Mouse (Mus musculus) myocyte (in vitro differentiated cells): ENCODE data around the gene Rps27. TPM values are rescaled to one million over a fixed set of nuclear protein-coding genes. Genes with fewer than 3 reads are reported as not detected.

Experiments
- H3K27me3 ChIP-seq: one replicate; pipeline ENCODE4 v1.6.1; 2011; ENCODE audit not compliant: control insufficient read depth, insufficient read depth, insufficient read length
- H3K36me3 ChIP-seq: one replicate; pipeline ENCODE4 v1.6.1; 2011; ENCODE audit not compliant: control insufficient read depth, insufficient read depth
- H3K4me2 ChIP-seq: one replicate; pipeline ENCODE4 v1.6.1; 2011; ENCODE audit warnings: low read depth, control low read depth
- H3K4me3 ChIP-seq: one replicate; pipeline ENCODE4 v1.5.1; 2011; ENCODE audit warnings: mild to moderate bottlenecking, control low read depth, moderate library complexity
- H3K79me2 ChIP-seq: one replicate; pipeline ENCODE4 v1.6.1; 2011; ENCODE audit not compliant: control insufficient read depth, insufficient read depth
- H3ac ChIP-seq: one replicate; pipeline ENCODE4 v1.6.1; 2011; ENCODE audit not compliant: control insufficient read depth, insufficient read length
- CEBPB ChIP-seq: IDR thresholded peaks from 2 replicates; pipeline ENCODE4 v1.6.1; 2011; ENCODE audit warnings: mild to moderate bottlenecking, moderate library complexity; ENCODE audit not compliant: poor library complexity, insufficient read depth, severe bottlenecking
- E2F4 ChIP-seq: IDR thresholded peaks from one replicate; pipeline ENCODE4 v1.6.1; 2011; ENCODE audit warnings: mild to moderate bottlenecking, control low read depth, moderate library complexity; ENCODE audit not compliant: insufficient read depth
- MAX ChIP-seq: IDR thresholded peaks from one replicate; pipeline ENCODE4 v1.6.1; 2011; ENCODE audit warnings: low read depth, mild to moderate bottlenecking, control low read depth
- MYOD1 ChIP-seq, 3 experiments: IDR thresholded peaks; one replicate each; pipeline ENCODE4 v1.6.1; 2011; ENCODE audit warnings: control low read depth in 2 of 3, low read depth in 2 of 3, mild to moderate bottlenecking in 2 of 3, moderate library complexity in 1 of 3; ENCODE audit not compliant: insufficient read length in 2 of 3, control insufficient read depth in 1 of 3
- MYOG ChIP-seq, 3 experiments: IDR thresholded peaks; one replicate each; pipeline ENCODE4 v1.6.1; 2011; ENCODE audit warnings: control low read depth in 2 of 3, low read depth in 2 of 3, mild to moderate bottlenecking in 2 of 3; ENCODE audit not compliant: insufficient read length in 2 of 3, control insufficient read depth in 1 of 3, insufficient read depth in 1 of 3
- POLR2A ChIP-seq: IDR thresholded peaks from one replicate; pipeline ENCODE4 v1.6.1; 2011; ENCODE audit warnings: low read depth, mild to moderate bottlenecking, control low read depth, moderate library complexity; ENCODE audit not compliant: insufficient read length
- POLR2AphosphoS2 ChIP-seq: IDR thresholded peaks from one replicate; pipeline ENCODE4 v1.6.1; 2011; ENCODE audit warnings: low read depth, control low read depth; ENCODE audit not compliant: insufficient read length
- REST ChIP-seq: IDR thresholded peaks from one replicate; pipeline ENCODE4 v1.6.1; 2011; ENCODE audit warnings: mild to moderate bottlenecking, control low read depth, moderate library complexity; ENCODE audit not compliant: insufficient read depth, insufficient read length
- SRF ChIP-seq: IDR thresholded peaks from one replicate; pipeline ENCODE4 v1.6.1; 2011; ENCODE audit warnings: low read depth; ENCODE audit not compliant: control insufficient read depth, insufficient read length
- TCF12 ChIP-seq: IDR thresholded peaks from one replicate; pipeline ENCODE4 v1.6.1; 2011; ENCODE audit warnings: mild to moderate bottlenecking, control low read depth; ENCODE audit not compliant: poor library complexity, insufficient read depth, severe bottlenecking
- TCF3 ChIP-seq: IDR thresholded peaks from one replicate; pipeline ENCODE4 v1.6.1; 2011; ENCODE audit warnings: low read depth, control low read depth; ENCODE audit not compliant: insufficient read length
- USF1 ChIP-seq: IDR thresholded peaks from one replicate; pipeline ENCODE4 v1.6.1; 2011; ENCODE audit warnings: low read depth, mild to moderate bottlenecking, control low read depth, moderate library complexity
- polyA plus RNA-seq: library from polyadenylated mRNA; unstranded; fragments of >200 nt; fragmentation: generic; extraction: Trizol; gene quantifications from one replicate; pipeline ENCODE4 v1.2.1, GENCODE M21; 2012; ENCODE audit warnings: missing spikeins

The Rps27 gene
- polyA plus RNA-seq, 1 experiment: 3,699 TPM

- no peaks in the 10 kb centered on the region for H3K79me2 ChIP-seq
- TF ChIP-seq USF1 (no peak), POLR2A (no peak), TCF3 (no peak), POLR2AphosphoS2 (no peak), MAX (no peak), MYOD1 (IDR thresholded peaks at IDR 0.05; ENCODE audit: control insufficient read depth in 1 of 3, insufficient read length in 2 of 3, low read depth in 2 of 3) (no peak)
- H3K4me3 ChIP-seq: peak overlapping the region; percentile 28
- H3K4me2 ChIP-seq: peak overlapping the region; percentile 91
- H3K27me3 ChIP-seq: no peaks in the 10 kb centered on the region
- no peaks in the 10 kb centered on the region for H3K36me3 ChIP-seq
- no peak overlapping the region for H3ac ChIP-seq
Measured at GRCm38 (mm10) chr3:90220088-90220487, 6.6 kb upstream of the Rps27 start.

GRCm38 (mm10) chr3:90215825-90216380, 2.5 kb upstream of the Rps27 start:
- no peaks in the 10 kb centered on the region for H3K27me3 ChIP-seq
- no peak overlapping the region for H3ac ChIP-seq
- no peak overlapping the region for H3K4me2 ChIP-seq
- H3K4me3 ChIP-seq: no peak overlapping the region
- H3K79me2 ChIP-seq: peaks cover 25% of the 10 kb centered on the region
- peaks cover 17% of the 10 kb centered on the region for H3K36me3 ChIP-seq
- TF ChIP-seq TCF3 (no peak), USF1 (peak; percentile 1), SRF (no peak)

GRCm38 (mm10) chr3:90213956-90214684, 669 bp upstream of the Rps27 start:
- TF ChIP-seq E2F4: no peak
- H3K27me3 ChIP-seq: no peaks in the 10 kb centered on the region
- peaks cover 29% of the 10 kb centered on the region for H3K79me2 ChIP-seq
- peak overlapping the region; percentile 47 for H3ac ChIP-seq
- H3K4me3 ChIP-seq: peak overlapping the region; percentile 84
- H3K36me3 ChIP-seq: peaks cover 33% of the 10 kb centered on the region
- H3K4me2 ChIP-seq: peak overlapping the region; percentile 92

- Histone ChIP-seq H3K36me3 (peaks cover 47% of the 10 kb centered on the region), H3K4me3 (peak overlapping the region; percentile 84)
- TF ChIP-seq CEBPB: no peak
- no peak for TF ChIP-seq E2F4
- no peak for TF ChIP-seq MYOG (IDR thresholded peaks at IDR 0.05; ENCODE audit: control insufficient read depth in 1 of 3, insufficient read depth in 1 of 3, insufficient read length in 2 of 3, low read depth in 2 of 3)
- no peak for TF ChIP-seq MAX
- no peak for TF ChIP-seq USF1
- no peak for TF ChIP-seq POLR2A
- TF ChIP-seq TCF12: no peak
- TF ChIP-seq MYOD1 (IDR thresholded peaks at IDR 0.05; ENCODE audit: control insufficient read depth in 1 of 3, insufficient read length in 2 of 3, low read depth in 2 of 3): no peak
- no peak for TF ChIP-seq TCF3
- no peak for TF ChIP-seq REST
- no peak for TF ChIP-seq POLR2AphosphoS2
- no peak for TF ChIP-seq SRF
Measured at GRCm38 (mm10) chr3:90212723-90213122, 728 bp downstream of the Rps27 start.

GRCm38 (mm10) chr3:90211475-90212398, 1.7 kb downstream of the Rps27 start:
- H3ac ChIP-seq: no peak overlapping the region
- peak overlapping the region; percentile 99 for H3K4me2 ChIP-seq
- no peak for TF ChIP-seq E2F4
- TF ChIP-seq MAX: no peak
- no peak for TF ChIP-seq REST
- no peak for TF ChIP-seq USF1
- no peak for TF ChIP-seq SRF
- TF ChIP-seq POLR2AphosphoS2: no peak
- TF ChIP-seq MYOD1 (IDR thresholded peaks at IDR 0.05; ENCODE audit: control insufficient read depth in 1 of 3, insufficient read length in 2 of 3, low read depth in 2 of 3): no peak
- TF ChIP-seq TCF3: no peak
- TF ChIP-seq CEBPB: no peak
- no peak for TF ChIP-seq MYOG (IDR thresholded peaks at IDR 0.05; ENCODE audit: control insufficient read depth in 1 of 3, insufficient read depth in 1 of 3, insufficient read length in 2 of 3, low read depth in 2 of 3)
- TF ChIP-seq POLR2A: no peak
- no peak for TF ChIP-seq TCF12
- H3K4me3 ChIP-seq: peak overlapping the region; percentile 84
- H3K27me3 ChIP-seq: no peaks in the 10 kb centered on the region
- peaks cover 49% of the 10 kb centered on the region for H3K36me3 ChIP-seq
- peaks cover 29% of the 10 kb centered on the region for H3K79me2 ChIP-seq

More at GRCm38 (mm10) chr3:90212723-90213122, 728 bp downstream of the Rps27 start:
- Histone ChIP-seq H3K79me2 (peaks cover 29% of the 10 kb centered on the region), H3K4me2 (peak overlapping the region; percentile 99), H3ac (peak overlapping the region; percentile 47), H3K27me3 (no peaks in the 10 kb centered on the region)
